Mouse (Mus musculus) limb, embryonic 11.5 days (tissue): ENCODE results near the gene Cd164l2. TPM values are rescaled to one million over a fixed set of nuclear protein-coding genes. Genes with fewer than 3 reads are reported as not detected.
A peak's percentile ranks its signal among the peaks of the same experiment; 100 is the strongest.

ENCODE experiments used
- ATAC-seq: fragments of 200-750 bp; cut with Nextera tagmentation; 2 replicates; pipeline ENCODE4 v1.8.0; 2017; ENCODE audit warnings: low read depth; ENCODE audit not compliant: insufficient number of reproducible peaks, low FRiP score, low TSS enrichment
- DNase-seq: peaks from one replicate; pipeline ENCODE4 v3.0.0-alpha.2; 2015; ENCODE audit warnings: low spot score
- H3K27ac ChIP-seq: fragments of 300-500 bp; sonication (generic); replicated peaks from 2 replicates; pipeline ENCODE4 v1.5.1; 2014; ENCODE audit warnings: low read depth, mild to moderate bottlenecking, low read length
- H3K27me3 ChIP-seq: fragments of 300-500 bp; sonication (generic); 2 replicates; pipeline ENCODE4 v1.6.1; 2014; ENCODE audit warnings: mild to moderate bottlenecking, low read length, mixed read lengths; ENCODE audit not compliant: control insufficient read depth, insufficient read depth
- H3K36me3 ChIP-seq: fragments of 300-500 bp; sonication (generic); 2 replicates; pipeline ENCODE4 v1.6.1; 2014; ENCODE audit warnings: mild to moderate bottlenecking, low read length, moderate library complexity, mixed read lengths; ENCODE audit not compliant: control insufficient read depth, insufficient read depth
- H3K4me1 ChIP-seq: fragments of 300-500 bp; sonication (generic); 2 replicates; pipeline ENCODE4 v1.6.1; 2014; ENCODE audit warnings: low read length, mixed read lengths; ENCODE audit not compliant: control insufficient read depth, insufficient read depth
- H3K4me2 ChIP-seq: fragments of 300-500 bp; sonication (generic); 2 replicates; pipeline ENCODE4 v1.6.1; 2014; ENCODE audit warnings: low read depth, mild to moderate bottlenecking, moderate library complexity; ENCODE audit not compliant: severe bottlenecking
- H3K4me3 ChIP-seq: fragments of 300-500 bp; sonication (generic); 2 replicates; pipeline ENCODE4 v1.5.1; 2014; ENCODE audit warnings: low read depth, low read length
- H3K9ac ChIP-seq: fragments of 300-500 bp; sonication (generic); 2 replicates; pipeline ENCODE4 v1.6.1; 2014; ENCODE audit warnings: mild to moderate bottlenecking, low read length
- H3K9me3 ChIP-seq: fragments of 300-500 bp; sonication (generic); 2 replicates; pipeline ENCODE4 v1.6.1; 2016; ENCODE audit warnings: low read length; ENCODE audit not compliant: control insufficient read depth
- WGBS: fragments of 180-500 bp; shearing (Covaris S2); extraction: QIAGEN DNeasy Blood & Tissue Kit; methylation state at CpG from one replicate; pipeline ENCODE4 v1.1.7; 2014; 5-methylcytosine and 5-hydroxymethylcytosine counted together
- polyA plus RNA-seq: library from polyadenylated mRNA; unstranded; fragments of >200 nt; fragmentation: Nextera tagmentation; extraction: Ambion mirVana; gene quantifications from 2 replicates; pipeline ENCODE4 v1.2.1, GENCODE M21; 2014

Cd164l2 gene
- polyA plus RNA-seq, 1 experiment from 2014 or later, result 2.4 TPM

DNA sequence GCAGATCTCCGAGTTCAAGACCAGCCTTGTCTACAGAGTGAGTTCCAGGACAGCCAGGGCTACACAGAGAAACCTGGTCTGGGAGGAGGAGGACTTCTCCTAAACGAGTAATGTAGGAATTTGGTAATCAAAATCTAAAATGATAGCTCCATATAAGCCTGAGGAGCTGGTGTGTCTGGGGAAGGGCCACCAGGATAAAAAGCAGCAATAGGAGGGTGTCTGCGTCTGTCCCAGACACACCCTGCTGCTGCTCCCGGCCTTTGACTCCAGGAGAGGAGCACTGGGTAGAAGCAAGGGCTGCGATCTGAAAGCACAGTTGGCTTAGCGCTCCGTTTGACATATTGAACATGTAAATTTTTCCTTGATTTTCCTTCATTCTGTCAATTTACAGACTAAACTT is 36.7 kb upstream of the Cd164l2 start:
- Histone ChIP-seq H3K4me2 (no peak overlapping the region; the same call in 1 of the 2 replicates), H3K36me3 (peaks cover 3% of the 10 kb centered on the region; the same call in 1 of the 2 replicates), H3K9ac (no peak overlapping the region), H3K27me3 (no peaks in the 10 kb centered on the region), H3K4me3 (no peak overlapping the region), H3K9me3 (no peaks in the 10 kb centered on the region), H3K27ac (no peak overlapping the region), H3K4me1 (peaks cover 6% of the 10 kb centered on the region)
- ATAC-seq (no peak), DNase-seq (no peak)
- 84% methylated on average over 7 of the region's 7 CpGs for WGBS

DNA sequence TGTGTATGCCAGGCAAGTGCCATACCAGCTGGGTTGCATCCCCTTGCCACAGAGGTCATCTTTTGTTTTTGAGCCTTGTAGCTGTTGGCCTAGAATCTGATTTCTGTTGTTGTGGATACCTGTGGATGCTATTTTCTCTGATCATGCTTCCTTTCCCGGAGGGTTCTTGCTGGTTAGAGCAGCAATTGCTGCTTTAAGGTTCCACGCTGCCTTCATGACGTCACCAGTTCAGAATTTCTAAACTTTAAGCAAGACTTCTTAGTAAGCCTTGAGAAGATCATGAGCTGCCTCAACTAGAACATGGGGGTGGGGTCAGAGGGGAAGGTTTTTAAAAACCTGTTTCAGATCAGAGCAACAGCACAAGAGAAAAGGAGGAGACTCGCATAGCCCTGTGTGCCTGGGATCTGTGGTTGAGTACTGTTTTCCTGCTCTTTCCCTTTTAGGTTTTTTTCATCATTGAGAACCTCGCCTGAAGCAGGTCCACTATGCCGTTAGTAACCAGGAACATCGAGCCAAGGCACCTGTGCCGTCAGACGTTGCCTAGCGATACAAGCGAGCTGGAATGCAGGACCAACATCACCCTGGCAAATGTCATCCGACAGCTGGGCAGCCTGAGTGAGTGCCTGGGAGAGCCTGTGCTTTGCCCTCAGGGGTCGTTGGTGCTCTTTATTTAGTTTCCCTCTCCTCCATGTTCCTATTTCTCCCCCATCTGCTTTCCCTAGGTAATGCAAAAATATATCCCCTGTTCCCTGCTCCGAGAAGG is 35.8 kb upstream of the Cd164l2 start:
- H3K4me1 ChIP-seq, result peaks cover 6% of the 10 kb centered on the region
- no peak overlapping the region for H3K4me3 ChIP-seq
- no peak for ATAC-seq
- H3K9ac ChIP-seq, result no peak overlapping the region
- no peaks in the 10 kb centered on the region for H3K27me3 ChIP-seq
- no peaks in the 10 kb centered on the region for H3K9me3 ChIP-seq
- H3K36me3 ChIP-seq, result peaks cover 3% of the 10 kb centered on the region; the same call in 1 of the 2 replicates
- H3K27ac ChIP-seq, result no peak overlapping the region
- peak; percentile 43 for DNase-seq
- no peak overlapping the region for H3K4me2 ChIP-seq
- WGBS, result 51% methylated on average over 14 of the region's 14 CpGs

DNA sequence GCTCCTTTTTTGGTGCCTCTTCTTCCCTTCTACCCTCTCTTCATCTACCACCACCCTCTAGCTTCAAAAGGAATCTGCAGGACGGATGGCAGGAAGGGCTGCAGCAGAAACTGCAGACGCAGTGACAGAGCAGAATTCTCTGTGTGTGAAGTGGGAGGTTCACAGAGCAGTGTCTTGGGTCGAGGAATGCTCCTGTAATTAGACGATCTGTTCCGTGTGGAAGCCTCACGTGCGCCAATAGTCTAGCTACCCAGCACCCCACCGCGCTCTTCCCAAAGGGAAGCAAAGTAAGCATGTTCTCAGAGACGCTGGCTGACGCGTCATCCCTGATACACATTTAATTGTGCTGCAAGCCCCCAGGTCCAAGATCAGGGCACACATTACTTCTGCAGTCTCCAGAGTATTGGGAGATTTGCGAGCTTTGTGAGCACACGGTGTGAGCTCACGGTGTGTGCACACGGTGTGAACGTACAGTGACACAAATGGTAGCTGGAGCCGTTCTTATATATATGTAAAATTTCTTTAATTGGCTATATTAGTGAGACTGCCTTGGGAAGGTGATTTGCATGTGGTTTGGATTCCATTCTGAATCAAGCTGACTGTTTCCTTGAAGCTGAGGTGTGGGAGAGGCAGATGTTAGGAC is 35.0 kb upstream of the Cd164l2 start:
- DNase-seq (no peak), ATAC-seq (no peak)
- no peak overlapping the region for H3K4me3 ChIP-seq
- no peak overlapping the region for H3K9ac ChIP-seq
- no peak overlapping the region for H3K4me2 ChIP-seq
- WGBS, result 81% methylated on average over 18 of the region's 18 CpGs
- no peaks in the 10 kb centered on the region for H3K27me3 ChIP-seq
- peaks cover 3% of the 10 kb centered on the region; the same call in 1 of the 2 replicates for H3K36me3 ChIP-seq
- H3K4me1 ChIP-seq, result peaks cover 6% of the 10 kb centered on the region
- H3K9me3 ChIP-seq, result no peaks in the 10 kb centered on the region
- no peak overlapping the region for H3K27ac ChIP-seq

DNA sequence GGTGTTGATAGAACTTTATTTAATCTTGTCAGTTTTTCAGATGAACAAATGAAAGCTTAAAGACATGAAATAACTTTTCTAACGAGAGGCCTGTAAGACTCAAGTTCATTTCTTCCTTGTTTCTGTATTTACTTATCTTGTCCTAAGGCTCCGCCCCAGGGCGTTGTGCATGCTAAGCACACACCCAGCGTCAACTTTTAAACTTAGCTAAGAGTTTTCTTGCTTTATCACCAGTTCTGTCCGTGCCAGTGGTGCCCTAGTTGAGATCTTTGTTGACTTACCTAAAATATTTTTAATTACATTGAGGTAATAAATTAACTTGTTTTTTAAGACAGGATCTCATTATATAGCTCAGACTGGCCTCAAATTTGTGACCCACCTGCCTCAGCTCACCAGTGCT is 33.6 kb upstream of the Cd164l2 start:
- H3K36me3 ChIP-seq, result peaks cover 3% of the 10 kb centered on the region; the same call in 1 of the 2 replicates
- H3K4me2 ChIP-seq, result no peak overlapping the region
- WGBS, result 89% methylated on average over 5 of the region's 5 CpGs
- H3K9ac ChIP-seq, result no peak overlapping the region
- no peaks in the 10 kb centered on the region for H3K27me3 ChIP-seq
- ATAC-seq (no peak), DNase-seq (no peak)
- H3K4me3 ChIP-seq, result no peak overlapping the region
- no peak overlapping the region for H3K27ac ChIP-seq
- H3K9me3 ChIP-seq, result no peaks in the 10 kb centered on the region
- H3K4me1 ChIP-seq, result peaks cover 7% of the 10 kb centered on the region

DNA sequence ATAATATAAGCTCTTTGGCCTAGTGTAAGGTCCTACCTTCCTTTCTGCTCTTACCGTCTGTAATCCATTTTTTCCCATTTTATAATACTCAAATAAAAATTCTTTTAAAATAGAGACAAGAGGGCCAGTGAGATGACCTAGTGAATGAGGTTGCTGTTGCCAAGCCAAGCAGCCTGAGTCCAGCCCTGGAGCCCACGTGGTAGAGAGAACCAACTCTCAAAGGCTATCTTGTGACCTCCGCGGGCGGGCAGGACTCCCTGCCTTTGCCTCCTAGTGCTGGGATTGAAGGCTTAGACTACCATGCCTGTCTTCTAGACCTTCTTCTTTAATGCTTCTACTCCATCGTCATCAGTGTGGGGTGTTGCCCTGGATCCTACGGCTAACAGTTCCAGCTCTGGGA is 32.7 kb upstream of the Cd164l2 start:
- Histone ChIP-seq H3K27me3 (no peaks in the 10 kb centered on the region), H3K4me2 (no peak overlapping the region), H3K4me1 (peaks cover 16% of the 10 kb centered on the region), H3K9me3 (no peaks in the 10 kb centered on the region), H3K4me3 (no peak overlapping the region), H3K9ac (no peak overlapping the region), H3K27ac (no peak overlapping the region), H3K36me3 (peaks cover 3% of the 10 kb centered on the region; the same call in 1 of the 2 replicates)
- ATAC-seq (no peak), DNase-seq (no peak)
- WGBS, result 86% methylated on average over 7 of the region's 7 CpGs

DNA sequence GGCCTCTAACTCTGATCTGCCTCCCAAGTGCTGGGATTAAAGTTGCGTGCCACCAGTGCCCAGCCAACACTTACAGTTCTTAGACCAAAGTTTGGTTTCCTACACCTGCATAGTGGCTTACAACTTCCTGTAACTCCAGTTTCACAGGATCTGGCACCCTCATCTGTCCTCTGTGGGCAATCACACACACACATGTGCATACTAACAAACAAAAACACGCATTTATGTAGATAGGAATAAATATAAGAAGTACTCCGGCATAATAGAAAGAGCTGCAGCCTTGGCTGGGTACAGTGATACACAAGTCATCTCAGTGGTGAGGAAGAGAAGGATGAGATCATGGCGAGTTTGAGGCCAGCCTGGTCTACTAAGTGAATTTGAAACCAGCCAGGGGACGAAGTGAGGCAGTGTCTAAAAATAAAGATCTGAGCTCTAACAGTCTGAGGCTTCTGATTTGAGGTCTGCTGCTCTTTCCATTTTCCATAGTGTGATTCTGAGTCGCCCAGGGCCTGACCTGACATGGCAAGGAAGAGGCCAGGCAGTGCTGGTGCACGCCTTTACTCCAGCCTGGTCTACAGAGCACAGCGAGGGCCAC is 29.4 kb upstream of the Cd164l2 start:
- H3K4me3 ChIP-seq, result no peak overlapping the region
- no peak for ATAC-seq
- H3K4me1 ChIP-seq, result peaks cover 31% of the 10 kb centered on the region
- H3K36me3 ChIP-seq, result peaks cover 11% of the 10 kb centered on the region
- DNase-seq, result no peak
- no peak overlapping the region for H3K4me2 ChIP-seq
- H3K9ac ChIP-seq, result no peak overlapping the region
- H3K9me3 ChIP-seq, result no peaks in the 10 kb centered on the region
- H3K27ac ChIP-seq, result no peak overlapping the region
- H3K27me3 ChIP-seq, result no peaks in the 10 kb centered on the region
- 96% methylated on average over 8 of the region's 8 CpGs for WGBS

DNA sequence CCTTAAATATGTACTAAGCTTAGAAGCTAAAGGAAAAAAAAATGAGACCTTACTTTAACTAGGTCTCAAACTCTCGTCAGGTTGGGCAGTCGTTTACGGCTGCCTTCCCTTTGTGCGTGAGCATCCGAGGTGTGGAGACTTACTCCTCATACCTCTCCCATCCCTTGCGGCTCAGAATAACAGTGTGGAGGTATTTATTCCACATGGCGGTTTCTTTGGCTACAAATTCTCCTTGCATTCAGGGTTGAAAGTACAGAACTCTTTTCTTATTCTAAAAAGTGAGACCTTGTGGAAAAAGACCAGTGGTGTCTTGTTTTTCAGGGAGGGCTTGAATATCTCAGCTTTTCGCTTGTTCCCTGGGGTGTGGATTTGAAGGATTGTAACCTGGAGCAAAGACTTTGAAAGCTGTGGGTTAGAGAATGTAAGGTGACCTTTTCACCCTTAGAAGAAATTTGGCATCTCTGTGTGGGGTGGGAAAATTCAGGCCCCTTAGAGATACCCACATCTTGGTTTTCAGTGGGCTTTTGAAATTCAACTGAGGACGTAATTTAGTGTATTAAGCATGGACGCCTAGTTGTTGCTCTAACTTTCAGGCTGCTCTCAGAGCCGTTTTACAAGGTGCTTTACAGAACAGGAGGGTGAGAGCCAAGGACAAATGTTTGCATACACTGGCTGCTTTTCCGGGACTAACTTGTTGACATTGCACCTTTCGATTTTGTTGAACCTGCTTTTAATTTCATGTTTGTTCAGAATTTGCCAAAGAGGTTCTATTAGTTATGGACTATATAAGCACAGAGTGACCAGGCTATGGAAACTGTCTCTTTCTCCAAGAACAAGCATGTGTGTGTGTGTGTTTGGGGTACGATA is 27.7 kb upstream of the Cd164l2 start:
- DNase-seq (no peak), ATAC-seq (no peak)
- Histone ChIP-seq H3K27me3 (no peaks in the 10 kb centered on the region), H3K9ac (no peak overlapping the region), H3K36me3 (peaks cover 17% of the 10 kb centered on the region), H3K4me3 (no peak overlapping the region), H3K27ac (peak overlapping the region; percentile 86), H3K4me2 (no peak overlapping the region), H3K4me1 (peaks cover 31% of the 10 kb centered on the region), H3K9me3 (no peaks in the 10 kb centered on the region)
- 32% methylated on average over 14 of the region's 14 CpGs for WGBS
